Mouse (Mus musculus): Measurements from ENCODE around the gene Prepl.

DNA sequence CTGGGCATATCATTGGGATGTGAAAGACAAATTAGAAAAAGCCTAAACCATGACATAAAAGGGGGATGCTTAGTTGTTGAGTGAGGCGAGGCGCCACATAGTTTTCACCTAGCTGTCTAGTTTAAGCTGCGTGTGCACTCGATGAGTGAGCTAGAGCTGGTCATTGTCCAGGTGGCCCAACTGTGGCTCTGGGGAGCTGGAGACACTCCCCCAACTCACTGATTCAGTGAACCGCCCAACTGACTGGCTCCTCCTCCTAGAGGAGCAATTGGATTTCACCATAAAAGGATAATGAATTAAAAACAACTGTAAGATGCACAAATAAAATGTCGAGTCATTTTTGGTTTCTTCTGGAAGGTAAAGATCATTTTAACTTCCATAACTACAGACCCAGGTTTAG is 1.0 kb downstream of the Prepl start:
- TF ChIP-seq CTCF (conservative IDR thresholded peaks at IDR 0.05; ENCODE audit: insufficient read depth, insufficient read length, low read depth, low read length) (no peak), POLR2A (IDR thresholded peaks at IDR 0.05; ENCODE audit: low read depth, low read length) (no peak)

Data from kidney, adult 2 months (tissue).